Mouse (Mus musculus) forebrain, postnatal 0 days (tissue): ENCODE measurements around the gene Foxk1. TPM values are rescaled to one million over a fixed set of nuclear protein-coding genes. Genes with fewer than 3 reads are reported as not detected.

Experiments
- ATAC-seq: fragments of 200-750 bp; cut with Nextera tagmentation; 2 replicates; pipeline ENCODE4 v1.8.0; 2017; ENCODE audit warnings: mild to moderate bottlenecking, moderate library complexity
- DNase-seq: peaks from one replicate; pipeline ENCODE4 v3.0.0-alpha.2; 2015
- H3K27ac ChIP-seq: fragments of 300-500 bp; sonication (generic); 2 replicates; pipeline ENCODE4 v1.5.1; 2014; ENCODE audit warnings: low read depth, mild to moderate bottlenecking, antibody characterized with exemption, low read length, moderate library complexity, mixed read lengths
- H3K27me3 ChIP-seq: fragments of 300-500 bp; sonication (generic); 2 replicates; pipeline ENCODE4 v1.6.1; 2014; ENCODE audit warnings: mild to moderate bottlenecking, low read length, mixed read lengths; ENCODE audit not compliant: insufficient read depth
- H3K36me3 ChIP-seq: fragments of 300-500 bp; sonication (generic); 2 replicates; pipeline ENCODE4 v1.6.1; 2014; ENCODE audit warnings: mild to moderate bottlenecking, moderate library complexity; ENCODE audit not compliant: insufficient read depth
- H3K4me1 ChIP-seq: fragments of 300-500 bp; sonication (generic); 2 replicates; pipeline ENCODE4 v1.6.1; 2014; ENCODE audit warnings: antibody characterized with exemption; ENCODE audit not compliant: insufficient read depth
- H3K4me2 ChIP-seq: fragments of 300-500 bp; sonication (generic); 2 replicates; pipeline ENCODE4 v1.6.1; 2014; ENCODE audit warnings: low read depth, mild to moderate bottlenecking, moderate library complexity
- H3K4me3 ChIP-seq: fragments of 300-500 bp; sonication (generic); 2 replicates; pipeline ENCODE4 v1.5.1; 2014; ENCODE audit warnings: low read depth, low read length, mixed read lengths
- H3K9ac ChIP-seq: fragments of 300-500 bp; sonication (generic); 2 replicates; pipeline ENCODE4 v1.6.1; 2014; ENCODE audit warnings: mild to moderate bottlenecking
- H3K9me3 ChIP-seq: fragments of 300-500 bp; sonication (generic); 2 replicates; pipeline ENCODE4 v1.6.1; 2016; ENCODE audit warnings: low read length
- CTCF ChIP-seq: sonication (generic); IDR thresholded peaks from 2 replicates; pipeline ENCODE4 v1.5.1; 2016; ENCODE audit warnings: antibody characterized with exemption, control low read depth, low read depth
- WGBS: fragments of 180-500 bp; shearing (Covaris S2); extraction: QIAGEN DNeasy Blood & Tissue Kit; methylation state at CpG from one replicate; pipeline ENCODE4 v1.1.7; 2014; 5-methylcytosine and 5-hydroxymethylcytosine counted together
- polyA plus RNA-seq: library from polyadenylated mRNA; unstranded; fragments of >200 nt; fragmentation: Nextera tagmentation; extraction: Ambion mirVana; gene quantifications from 2 replicates; pipeline ENCODE4 v1.2.1, GENCODE M21; 2015
- total RNA-seq: library from RNA; depleted of rRNA; stranded (reverse); fragments of >200 nt; gene quantifications from 2 replicates; pipeline ENCODE4 v1.2.3, GENCODE M21; 2014

The Foxk1 gene
- total and polyA plus RNA-seq, 2 experiments from 2014 or later, result 5.0 to 19.0 TPM

DNA sequence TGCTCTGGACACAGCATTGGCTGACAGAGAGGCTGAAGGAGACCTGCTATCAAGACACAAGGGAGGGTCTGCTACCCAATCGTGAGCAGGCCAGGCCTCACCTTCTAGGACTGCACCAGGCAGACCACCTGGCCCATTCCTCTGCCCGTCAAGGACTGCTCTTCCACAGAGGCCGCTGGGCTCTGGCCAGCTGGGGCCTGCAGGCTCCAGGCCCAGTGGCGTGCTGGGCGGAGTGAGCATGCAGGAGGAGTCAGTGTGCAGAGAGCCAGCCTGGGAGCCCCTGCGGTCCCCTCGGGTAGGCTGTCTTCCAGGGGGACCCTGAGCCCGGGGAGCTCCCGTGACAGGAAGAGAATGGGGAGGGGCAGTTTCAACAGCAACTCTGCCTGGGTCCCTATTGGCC is 85.4 kb downstream of the Foxk1 start:
- no peak overlapping the region for H3K27ac ChIP-seq
- ATAC-seq, result no peak; the same call in 1 of the 2 replicates
- no peaks in the 10 kb centered on the region for H3K27me3 ChIP-seq
- 68% methylated on average over 9 of the region's 9 CpGs for WGBS
- H3K4me1 ChIP-seq, result no peaks in the 10 kb centered on the region
- H3K9me3 ChIP-seq, result no peaks in the 10 kb centered on the region
- TF ChIP-seq CTCF, result no peak
- no peak overlapping the region for H3K9ac ChIP-seq
- no peak overlapping the region for H3K4me2 ChIP-seq
- H3K36me3 ChIP-seq, result peaks cover 10% of the 10 kb centered on the region
- no peak for DNase-seq
- H3K4me3 ChIP-seq, result no peak overlapping the region

DNA sequence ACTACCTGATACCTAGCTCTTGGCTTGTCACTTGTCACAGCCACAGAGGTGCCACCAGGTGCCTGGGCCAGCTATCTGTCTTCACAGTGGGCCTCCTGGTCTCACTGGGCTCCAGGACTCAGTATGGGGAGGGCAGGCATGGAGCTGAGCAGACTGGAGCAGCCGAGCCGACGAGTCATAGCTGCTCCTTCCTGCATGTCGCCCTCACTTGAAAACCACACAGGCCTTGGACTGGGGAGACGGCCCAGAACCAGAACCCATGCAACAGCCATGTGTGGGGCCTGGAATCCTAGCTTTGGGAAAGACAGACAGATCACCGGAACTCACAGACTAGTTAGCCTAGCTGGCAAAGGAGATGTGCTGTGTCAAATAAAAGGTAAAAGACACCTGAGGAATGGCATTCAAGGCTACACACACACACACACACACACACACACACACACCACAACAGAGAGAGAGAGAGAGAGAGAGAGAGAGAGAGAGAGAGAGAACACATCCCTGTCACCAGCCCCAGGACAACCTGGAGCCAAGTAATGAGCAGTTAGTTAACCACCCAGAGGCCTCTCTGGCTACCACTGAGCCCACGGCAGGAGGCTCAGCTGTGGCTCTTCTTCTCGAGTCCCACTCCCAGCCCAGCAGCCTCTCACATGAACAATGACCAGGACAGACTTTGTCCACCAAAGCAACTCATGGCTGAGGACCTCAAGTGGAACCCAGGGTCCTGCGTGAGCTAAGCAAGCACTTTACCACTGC is 88.8 kb downstream of the Foxk1 start:
- no peaks in the 10 kb centered on the region for H3K27me3 ChIP-seq
- H3K4me1 ChIP-seq, result no peaks in the 10 kb centered on the region
- no peak overlapping the region for H3K4me2 ChIP-seq
- TF ChIP-seq CTCF, result no peak
- ATAC-seq (no peak), DNase-seq (no peak)
- 75% methylated on average over 9 of the region's 9 CpGs for WGBS
- peaks cover 17% of the 10 kb centered on the region for H3K36me3 ChIP-seq
- H3K4me3 ChIP-seq, result no peak overlapping the region
- H3K9me3 ChIP-seq, result no peaks in the 10 kb centered on the region
- no peak overlapping the region for H3K27ac ChIP-seq
- H3K9ac ChIP-seq, result no peak overlapping the region

DNA sequence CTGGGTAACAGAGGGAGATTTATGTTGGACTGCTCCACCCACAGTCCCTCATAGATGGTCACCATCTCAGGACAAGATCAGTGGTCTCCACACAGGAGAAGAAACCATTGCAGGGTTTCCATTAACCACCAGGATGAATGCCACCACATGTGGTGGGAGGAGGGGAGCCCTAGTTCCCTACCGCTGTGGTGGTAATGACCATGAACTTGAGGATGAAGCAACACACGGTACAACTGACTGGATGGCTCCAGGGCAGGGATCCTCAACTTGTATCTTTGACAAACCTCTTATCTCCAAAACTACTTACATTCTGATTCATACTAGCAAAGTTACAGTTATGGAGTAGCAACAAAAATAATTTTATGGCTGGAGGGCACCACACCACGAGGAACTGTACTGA is 92.0 kb downstream of the Foxk1 start:
- no peak for TF ChIP-seq CTCF
- no peaks in the 10 kb centered on the region for H3K27me3 ChIP-seq
- peaks cover 12% of the 10 kb centered on the region for H3K36me3 ChIP-seq
- no peaks in the 10 kb centered on the region for H3K4me1 ChIP-seq
- 83% methylated on average over 3 of the region's 3 CpGs for WGBS
- H3K9me3 ChIP-seq, result no peaks in the 10 kb centered on the region
- H3K4me2 ChIP-seq, result no peak overlapping the region
- DNase-seq (no peak), ATAC-seq (no peak)
- H3K4me3 ChIP-seq, result no peak overlapping the region
- no peak overlapping the region for H3K27ac ChIP-seq
- H3K9ac ChIP-seq, result no peak overlapping the region

DNA sequence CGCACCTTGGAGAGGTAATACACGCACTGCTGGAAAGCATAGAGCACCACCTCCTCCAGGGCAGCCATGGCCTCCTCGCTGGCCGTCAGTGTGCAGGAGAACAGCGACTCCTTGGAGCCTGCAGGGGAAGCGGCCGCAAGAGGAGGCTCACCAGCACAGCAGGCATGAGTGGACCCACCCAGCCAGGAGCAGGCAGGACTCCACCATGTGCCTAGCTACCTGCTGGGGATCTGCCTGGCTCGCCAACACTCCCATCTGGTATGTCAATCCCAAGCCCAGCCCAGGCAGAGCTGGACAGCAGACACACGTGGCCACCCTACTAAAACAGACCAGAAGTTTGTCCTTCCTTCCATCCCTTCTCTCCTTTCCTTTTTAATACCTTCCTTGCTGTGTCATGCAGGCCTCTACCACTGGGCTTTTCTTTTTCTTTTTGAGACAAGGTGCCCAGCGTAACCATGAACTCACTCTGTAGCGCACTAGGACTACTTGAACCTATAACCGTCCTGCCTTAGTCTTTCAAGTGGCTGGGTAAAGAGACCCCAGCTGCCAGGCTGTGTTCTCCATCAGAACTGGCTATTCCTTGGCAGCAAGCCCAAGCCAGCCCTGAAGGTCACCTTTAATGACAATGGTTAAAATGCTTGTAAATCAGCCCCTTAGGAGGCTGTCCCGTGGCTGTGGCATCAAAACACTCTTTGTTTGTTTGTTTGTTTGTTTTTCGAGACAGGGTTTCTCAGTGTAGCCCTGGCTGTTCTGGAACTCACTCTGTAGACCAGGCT is 94.2 kb downstream of the Foxk1 start:
- no peaks in the 10 kb centered on the region for H3K4me1 ChIP-seq
- H3K9ac ChIP-seq, result no peak overlapping the region
- no peak overlapping the region for H3K4me2 ChIP-seq
- no peaks in the 10 kb centered on the region for H3K27me3 ChIP-seq
- DNase-seq, result no peak
- WGBS, result 46% methylated on average over 14 of the region's 14 CpGs
- no peak for TF ChIP-seq CTCF
- peaks cover 12% of the 10 kb centered on the region for H3K36me3 ChIP-seq
- no peak overlapping the region for H3K27ac ChIP-seq
- ATAC-seq, result no peak
- H3K4me3 ChIP-seq, result no peak overlapping the region
- no peaks in the 10 kb centered on the region for H3K9me3 ChIP-seq

DNA sequence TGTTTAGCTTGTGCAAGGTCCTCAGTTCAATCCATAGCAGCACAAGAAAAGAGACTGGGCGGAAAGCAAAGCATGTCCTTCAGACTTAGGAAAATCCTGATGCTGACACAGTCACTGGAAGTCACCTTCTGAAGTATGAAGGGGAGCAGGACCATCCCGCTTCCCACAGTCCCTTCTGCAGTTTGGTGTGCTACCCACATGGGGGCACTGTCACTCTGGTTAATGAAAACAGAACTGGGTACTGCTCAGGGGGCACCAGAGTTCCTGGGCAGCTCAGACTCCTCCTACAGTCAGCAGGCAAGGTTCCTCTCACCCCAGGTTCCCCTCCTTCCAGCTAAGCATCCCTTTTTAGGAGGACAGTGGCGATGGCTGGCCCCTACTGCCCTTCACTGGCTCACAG is 97.7 kb downstream of the Foxk1 start:
- Histone ChIP-seq H3K27me3 (no peaks in the 10 kb centered on the region), H3K27ac (no peak overlapping the region), H3K4me3 (no peak overlapping the region), H3K9me3 (no peaks in the 10 kb centered on the region), H3K36me3 (peaks cover 7% of the 10 kb centered on the region), H3K4me2 (no peak overlapping the region), H3K4me1 (no peaks in the 10 kb centered on the region), H3K9ac (no peak overlapping the region)
- WGBS, result 24% methylated on average over 3 of the region's 3 CpGs
- TF ChIP-seq CTCF, result peak; percentile 78
- ATAC-seq (peak; percentile 60), DNase-seq (peak; percentile 56)

DNA sequence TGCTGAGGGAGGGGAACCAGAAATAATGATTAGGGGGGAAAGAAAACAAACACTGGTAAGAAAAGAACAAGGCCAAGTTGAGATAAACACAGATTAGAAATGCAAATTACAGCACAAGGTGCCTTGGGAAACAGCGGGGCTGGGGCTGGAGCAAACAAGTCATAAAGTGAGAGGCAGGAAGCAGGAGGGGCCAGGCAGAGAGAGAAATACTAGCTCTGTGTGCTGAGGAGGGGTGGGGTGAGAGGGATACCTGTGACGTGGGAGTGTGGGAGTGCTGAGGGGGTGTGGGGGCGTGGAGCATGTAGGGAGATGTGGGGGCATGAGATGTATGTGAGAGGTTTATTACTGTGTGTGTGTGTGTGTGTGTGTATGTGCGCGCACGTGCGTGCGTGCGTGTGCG is 99.6 kb downstream of the Foxk1 start:
- no peak overlapping the region for H3K4me3 ChIP-seq
- DNase-seq (no peak), ATAC-seq (no peak)
- no peak overlapping the region for H3K9ac ChIP-seq
- no peaks in the 10 kb centered on the region for H3K4me1 ChIP-seq
- H3K27ac ChIP-seq, result no peak overlapping the region
- H3K9me3 ChIP-seq, result no peaks in the 10 kb centered on the region
- no peak for TF ChIP-seq CTCF
- no peaks in the 10 kb centered on the region for H3K27me3 ChIP-seq
- 81% methylated on average over 10 of the region's 10 CpGs for WGBS
- peaks cover 7% of the 10 kb centered on the region; the same call in 1 of the 2 replicates for H3K36me3 ChIP-seq
- no peak overlapping the region for H3K4me2 ChIP-seq

DNA sequence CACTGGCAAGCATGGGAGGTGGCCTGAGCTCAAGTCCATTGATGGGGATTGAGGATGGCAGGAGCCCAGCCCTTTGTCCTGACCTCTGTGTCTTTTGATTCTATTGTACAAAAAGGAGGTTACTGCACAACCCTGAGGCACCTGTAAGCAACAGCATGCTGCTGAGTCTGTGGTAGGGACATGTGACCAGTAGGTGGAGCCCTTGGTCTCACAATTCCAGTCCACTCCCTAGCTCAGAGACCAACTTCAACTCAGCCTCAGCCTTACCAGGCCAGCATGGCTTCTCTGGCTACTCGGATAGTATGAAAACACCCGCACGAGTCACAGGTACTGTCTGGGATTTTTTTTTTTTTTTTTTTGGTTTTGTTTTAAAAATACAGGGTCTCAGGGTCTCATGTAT is 101.1 kb downstream of the Foxk1 start:
- Histone ChIP-seq H3K27me3 (no peaks in the 10 kb centered on the region), H3K4me1 (no peaks in the 10 kb centered on the region), H3K4me3 (no peak overlapping the region), H3K4me2 (no peak overlapping the region), H3K9me3 (no peaks in the 10 kb centered on the region), H3K36me3 (peaks cover 8% of the 10 kb centered on the region; the same call in 1 of the 2 replicates), H3K9ac (no peak overlapping the region), H3K27ac (no peak overlapping the region)
- DNase-seq, result peak; percentile 83
- TF ChIP-seq CTCF, result peak; percentile 90
- ATAC-seq, result peak; percentile 96
- WGBS, result 4% methylated on average over 3 of the region's 3 CpGs
